Mouse (Mus musculus): ENCODE measurements around the gene Fastk. TPM values are rescaled to one million over a fixed set of nuclear protein-coding genes. Genes with fewer than 3 reads are reported as not detected.

The Fastk gene
- polyA plus RNA-seq (2016; fragmentation: Nextera tagmentation; extraction: Ambion mirVana): 117 and 122 TPM in 2 replicates

DNA sequence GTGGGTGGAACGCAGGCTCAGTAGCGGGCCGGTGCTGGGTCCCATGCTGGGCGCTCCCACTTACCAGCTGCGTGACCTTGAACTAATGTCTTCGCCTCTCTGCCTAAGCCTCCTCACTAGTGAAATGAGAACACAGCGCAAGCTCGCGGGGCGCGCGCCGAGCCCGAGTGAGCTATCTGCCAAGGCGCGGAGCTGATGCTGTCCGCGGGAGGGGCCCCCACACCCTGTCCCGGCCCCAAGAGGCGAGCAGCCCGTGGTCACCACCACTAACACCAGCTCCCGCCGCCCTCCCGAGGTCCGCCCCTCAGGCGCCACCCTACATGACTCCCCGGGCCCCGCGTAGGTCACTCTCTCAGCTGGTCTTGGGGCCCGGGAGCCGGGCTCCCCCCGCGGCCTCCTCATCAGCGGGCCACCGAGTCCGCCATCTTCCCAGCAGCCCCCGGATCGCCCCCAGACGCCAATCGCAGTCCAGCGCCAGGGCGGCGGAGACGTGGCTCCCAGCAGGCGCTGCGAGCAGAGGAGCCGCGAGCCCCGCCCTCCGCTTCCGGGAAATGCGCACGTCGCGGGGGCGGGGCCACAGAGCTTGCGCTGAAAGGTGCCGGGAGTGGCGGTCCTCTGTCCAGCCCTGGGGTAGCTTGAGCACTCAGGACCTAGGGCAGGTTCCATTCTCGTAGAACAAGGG, at the start of gene Fastk:
Gene Fastk (minus strand): TSS at position 542 of the 682 bp plus-strand sequence.
- peaks cover 30% of the 10 kb centered on the region for H3K4me1 ChIP-seq
- peak within 1 kb of the TSS; percentile 88 for H3K4me3 ChIP-seq
- H3K9me3 ChIP-seq: no peaks in the 10 kb centered on the region
- H3K4me2 ChIP-seq (replicated peaks): peak within 1 kb of the TSS; percentile 89
- H3K27me3 ChIP-seq: no peaks in the 10 kb centered on the region
- under 1% methylated on average over 55 of the region's 60 CpGs for WGBS
- H3K36me3 ChIP-seq: peaks cover 37% of the 10 kb centered on the region
- peak within 1 kb of the TSS; percentile 90 for H3K9ac ChIP-seq
- peak; percentile 72 for ATAC-seq (ENCODE audit: insufficient number of reproducible peaks, insufficient read depth, low FRiP score, low TSS enrichment)
- H3K27ac ChIP-seq: peak within 1 kb of the TSS; percentile 91

DNA sequence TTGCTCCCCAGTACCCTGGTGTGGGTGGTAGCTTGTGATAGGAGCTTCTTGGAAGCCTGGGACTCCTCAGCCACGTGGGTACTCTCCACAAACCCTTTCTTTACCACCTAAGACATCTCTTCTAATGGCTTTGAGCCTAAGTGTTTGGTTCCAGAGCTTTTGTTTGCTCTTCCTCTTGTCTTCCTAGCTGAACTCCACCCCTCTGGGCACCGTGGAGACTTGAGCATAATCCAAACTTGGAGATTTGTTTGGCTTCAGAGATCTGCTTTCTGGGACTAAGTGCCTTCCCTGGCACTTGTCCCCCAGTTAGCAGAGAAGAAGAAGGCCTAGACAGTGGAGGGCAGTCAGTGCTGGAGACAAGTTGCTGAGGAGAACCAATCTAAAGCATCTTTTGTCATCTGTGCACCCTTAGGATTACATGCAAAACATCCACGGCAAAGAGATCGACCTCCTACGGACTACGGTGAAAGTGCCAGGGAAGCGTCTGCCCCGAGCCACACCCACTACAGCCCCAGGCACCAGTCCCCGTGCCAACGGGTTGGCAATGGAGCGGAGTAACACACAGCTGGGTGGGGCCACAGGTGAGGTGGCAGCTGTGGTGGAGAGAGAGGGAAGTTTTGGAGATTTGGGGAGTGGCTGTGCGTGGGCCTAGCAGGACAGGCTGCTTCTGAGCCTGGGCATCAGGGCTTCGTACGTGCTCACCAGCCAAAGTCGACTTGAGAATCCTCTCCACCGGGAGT, 47.6 kb upstream of the Fastk start:
- no peaks in the 10 kb centered on the region for H3K27me3 ChIP-seq
- no peak overlapping the region for H3K9ac ChIP-seq
- H3K9me3 ChIP-seq: no peaks in the 10 kb centered on the region
- H3K36me3 ChIP-seq: peaks cover 95% of the 10 kb centered on the region
- 87% methylated on average over 16 of the region's 16 CpGs for WGBS
- no peak overlapping the region for H3K4me3 ChIP-seq
- no peak overlapping the region for H3K4me2 ChIP-seq (replicated peaks)
- no peak overlapping the region for H3K27ac ChIP-seq
- no peak for ATAC-seq (ENCODE audit: insufficient number of reproducible peaks, insufficient read depth, low FRiP score, low TSS enrichment)
- H3K4me1 ChIP-seq: peaks cover 7% of the 10 kb centered on the region; the same call in 1 of the 2 replicates

DNA sequence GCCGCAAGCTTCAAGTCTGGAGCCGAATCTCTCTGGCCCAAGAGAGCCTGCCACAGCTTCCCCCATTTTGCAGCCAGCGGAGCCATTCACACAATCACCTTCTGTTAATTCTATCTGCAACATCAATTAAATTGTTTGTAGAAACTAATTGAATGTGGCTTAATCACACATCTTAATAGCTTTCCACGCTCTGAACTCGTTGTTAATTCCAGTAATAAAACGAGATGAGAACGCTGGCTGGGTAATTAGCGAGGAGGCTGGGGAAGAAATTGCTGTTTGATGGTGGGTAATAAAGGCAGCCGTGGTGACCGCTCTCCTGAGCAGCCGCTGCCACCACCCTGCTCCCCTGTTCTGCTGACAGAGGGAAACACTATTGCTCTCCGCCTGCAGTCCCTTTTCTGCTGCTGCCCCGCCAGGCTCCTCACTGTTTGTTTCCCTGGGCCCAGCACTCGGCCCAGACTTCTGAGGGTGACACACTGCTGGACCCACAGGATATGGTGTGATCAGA, 45.4 kb upstream of the Fastk start:
- ATAC-seq (ENCODE audit: insufficient number of reproducible peaks, insufficient read depth, low FRiP score, low TSS enrichment): no peak
- no peak overlapping the region for H3K4me3 ChIP-seq
- no peaks in the 10 kb centered on the region for H3K27me3 ChIP-seq
- H3K9ac ChIP-seq: no peak overlapping the region
- WGBS: 75% methylated on average over 14 of the region's 14 CpGs
- H3K4me1 ChIP-seq: peaks cover 6% of the 10 kb centered on the region
- peaks cover 92% of the 10 kb centered on the region for H3K36me3 ChIP-seq
- H3K27ac ChIP-seq: no peak overlapping the region
- no peaks in the 10 kb centered on the region for H3K9me3 ChIP-seq
- H3K4me2 ChIP-seq (replicated peaks): no peak overlapping the region

GRCm38 (mm10) chr5:24486738-24487137, 41.7 kb upstream of the Fastk start:
- Histone ChIP-seq H3K4me3 (no peak overlapping the region), H3K36me3 (peaks cover 78% of the 10 kb centered on the region), H3K27me3 (0 out of 2 replicates have a peak, but pooled peaks cover 8% of the 10 kb centered on the region), H3K9ac (no peak overlapping the region), H3K4me1 (peaks cover 29% of the 10 kb centered on the region), H3K9me3 (no peaks in the 10 kb centered on the region), H3K4me2 (replicated peaks) (no peak overlapping the region), H3K27ac (no peak overlapping the region)
- 86% methylated on average over 5 of the region's 5 CpGs for WGBS
- no peak for ATAC-seq (ENCODE audit: insufficient number of reproducible peaks, insufficient read depth, low FRiP score, low TSS enrichment)

GRCm38 (mm10) chr5:24486097-24486496, 41.0 kb upstream of the Fastk start:
- peaks cover 33% of the 10 kb centered on the region for H3K4me1 ChIP-seq
- H3K36me3 ChIP-seq: peaks cover 76% of the 10 kb centered on the region
- no peak overlapping the region for H3K4me2 ChIP-seq (replicated peaks)
- no peak overlapping the region for H3K9ac ChIP-seq
- no peaks in the 10 kb centered on the region for H3K9me3 ChIP-seq
- 2% methylated on average over 8 of the region's 8 CpGs for WGBS
- no peak overlapping the region for H3K4me3 ChIP-seq
- no peak overlapping the region for H3K27ac ChIP-seq
- 0 out of 2 replicates have a peak, but pooled peaks cover 8% of the 10 kb centered on the region for H3K27me3 ChIP-seq
- ATAC-seq (ENCODE audit: insufficient number of reproducible peaks, insufficient read depth, low FRiP score, low TSS enrichment): no peak

- no peak for ATAC-seq (ENCODE audit: insufficient number of reproducible peaks, insufficient read depth, low FRiP score, low TSS enrichment)
- Histone ChIP-seq H3K27ac (no peak overlapping the region), H3K4me1 (peaks cover 36% of the 10 kb centered on the region), H3K27me3 (0 out of 2 replicates have a peak, but pooled peaks cover 8% of the 10 kb centered on the region), H3K36me3 (peaks cover 76% of the 10 kb centered on the region), H3K4me3 (no peak overlapping the region), H3K9ac (peak overlapping the region; percentile 30; the same call in 1 of the 2 replicates), H3K9me3 (no peaks in the 10 kb centered on the region), H3K4me2 (replicated peaks) (peak overlapping the region; percentile 30)
- 26% methylated on average over 22 of the region's 22 CpGs for WGBS
Measured at GRCm38 (mm10) chr5:24484963-24485362, 39.9 kb upstream of the Fastk start.

DNA sequence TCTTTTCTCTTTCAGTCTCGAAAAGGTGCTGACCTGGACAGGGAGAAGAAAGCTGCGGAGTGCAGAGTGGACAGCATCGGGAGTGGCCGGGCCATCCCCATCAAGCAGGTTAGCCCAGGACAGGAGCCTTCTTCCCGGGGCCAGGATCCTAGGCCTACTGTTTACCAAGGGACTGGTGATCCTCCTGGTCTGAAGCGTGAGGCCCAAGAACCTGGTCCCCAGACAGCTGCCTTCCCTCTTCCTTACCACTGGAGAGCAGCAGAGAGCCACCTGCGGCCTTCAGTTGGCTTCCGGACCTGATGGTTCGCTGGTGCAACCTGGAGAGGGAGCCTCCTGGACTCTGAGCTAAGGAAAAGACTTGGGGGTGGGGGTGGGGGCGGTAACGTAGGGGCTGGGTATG, 38.2 kb upstream of the Fastk start:
- ATAC-seq (ENCODE audit: insufficient number of reproducible peaks, insufficient read depth, low FRiP score, low TSS enrichment): no peak
- Histone ChIP-seq H3K9ac (no peak overlapping the region), H3K27ac (no peak overlapping the region), H3K4me3 (no peak overlapping the region), H3K4me2 (replicated peaks) (no peak overlapping the region), H3K36me3 (peaks cover 76% of the 10 kb centered on the region), H3K9me3 (no peaks in the 10 kb centered on the region), H3K27me3 (0 out of 2 replicates have a peak, but pooled peaks cover 8% of the 10 kb centered on the region), H3K4me1 (peaks cover 36% of the 10 kb centered on the region)
- 21% methylated on average over 11 of the region's 11 CpGs for WGBS

GRCm38 (mm10) chr5:24482247-24483079, 37.4 kb upstream of the Fastk start:
- WGBS: 32% methylated on average over 39 of the region's 41 CpGs
- ATAC-seq (ENCODE audit: insufficient number of reproducible peaks, insufficient read depth, low FRiP score, low TSS enrichment): no peak
- Histone ChIP-seq H3K4me3 (no peak overlapping the region), H3K4me1 (peaks cover 36% of the 10 kb centered on the region), H3K4me2 (replicated peaks) (0 out of 2 replicates have a peak overlapping the region, but pooled peaks have one; percentile 2), H3K36me3 (peaks cover 76% of the 10 kb centered on the region), H3K27me3 (0 out of 2 replicates have a peak, but pooled peaks cover 8% of the 10 kb centered on the region), H3K27ac (0 out of 2 replicates have a peak overlapping the region, but pooled peaks have one; percentile 14), H3K9ac (peak overlapping the region; percentile 31; the same call in 1 of the 2 replicates), H3K9me3 (no peaks in the 10 kb centered on the region)

GRCm38 (mm10) chr5:24481647-24482046, 36.6 kb upstream of the Fastk start:
- Histone ChIP-seq H3K36me3 (peaks cover 76% of the 10 kb centered on the region), H3K9me3 (no peaks in the 10 kb centered on the region), H3K4me3 (no peak overlapping the region), H3K4me2 (replicated peaks) (no peak overlapping the region), H3K27me3 (0 out of 2 replicates have a peak, but pooled peaks cover 8% of the 10 kb centered on the region), H3K9ac (no peak overlapping the region), H3K4me1 (peaks cover 36% of the 10 kb centered on the region), H3K27ac (no peak overlapping the region)
- ATAC-seq (ENCODE audit: insufficient number of reproducible peaks, insufficient read depth, low FRiP score, low TSS enrichment): peak; percentile 43; the same call in 1 of the 2 replicates
- 2% methylated on average over 3 of the region's 4 CpGs for WGBS

- H3K27ac ChIP-seq: no peak overlapping the region
- no peaks in the 10 kb centered on the region for H3K9me3 ChIP-seq
- WGBS: 92% methylated on average over 9 of the region's 9 CpGs
- no peak overlapping the region for H3K4me2 ChIP-seq (replicated peaks)
- H3K9ac ChIP-seq: no peak overlapping the region
- peaks cover 24% of the 10 kb centered on the region; the same call in 1 of the 2 replicates for H3K27me3 ChIP-seq
- H3K4me3 ChIP-seq: no peak overlapping the region
- peaks cover 56% of the 10 kb centered on the region for H3K36me3 ChIP-seq
- peaks cover 50% of the 10 kb centered on the region for H3K4me1 ChIP-seq
- ATAC-seq (ENCODE audit: insufficient number of reproducible peaks, insufficient read depth, low FRiP score, low TSS enrichment): no peak
Measured at GRCm38 (mm10) chr5:24477909-24478308, 32.8 kb upstream of the Fastk start.
